Mouse (Mus musculus) olfactory bulb, adult 2 months (tissue): ENCODE results near the gene 4930402H24Rik.

Source experiments
- CTCF ChIP-seq: fragments of 200-500 bp; IDR thresholded peaks from 2 replicates; pipeline ENCODE4 v1.5.1; 2012; ENCODE audit warnings: low read depth, mild to moderate bottlenecking, low read length, moderate library complexity; ENCODE audit not compliant: insufficient read depth
- POLR2A ChIP-seq: fragments of 200-500 bp; IDR thresholded peaks from 2 replicates; pipeline ENCODE4 v1.6.1; 2012; ENCODE audit warnings: mild to moderate bottlenecking, low read depth, low read length, moderate library complexity; ENCODE audit not compliant: insufficient read depth

DNA sequence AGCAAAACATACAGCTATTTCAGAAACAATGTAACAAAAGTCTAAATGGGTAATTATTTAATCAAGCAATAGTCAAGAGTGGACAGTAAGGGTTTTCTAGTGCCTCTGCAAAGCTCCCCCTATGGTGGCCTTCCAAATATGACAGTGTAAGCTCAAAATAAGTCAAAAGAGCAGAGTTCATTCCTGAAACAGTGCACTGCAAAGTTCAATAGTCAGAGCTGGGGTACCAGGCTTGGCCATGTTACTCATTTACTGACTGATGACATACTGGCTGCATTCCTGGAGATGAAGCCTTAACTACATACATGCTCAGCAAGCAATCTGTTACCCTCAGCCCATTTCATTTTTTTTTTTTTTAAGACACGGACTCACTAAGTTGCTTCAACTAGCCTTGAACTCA lies 91.7 kb downstream of the 4930402H24Rik start:
- no peak for TF ChIP-seq POLR2A
- no peak for TF ChIP-seq CTCF
